Mouse (Mus musculus) MEL (cell line): ENCODE data around the gene Hist1h2af.

Source experiments
- CTCF ChIP-seq, 3 experiments: IDR thresholded peaks in 2 of 3; conservative IDR thresholded peaks in 1 of 3; 2 replicates each; pipeline ENCODE4 v1.5.1; 2011 to 2012; ENCODE audit warnings: low read length in 3 of 3, low read depth in 2 of 3, mild to moderate bottlenecking in 2 of 3, improper control_type of control experiment in 1 of 3, inconsistent platforms in 1 of 3, mixed read lengths in 1 of 3, moderate library complexity in 1 of 3; ENCODE audit not compliant: control insufficient read depth in 1 of 3, insufficient read depth in 1 of 3, poor library complexity in 1 of 3, severe bottlenecking in 1 of 3
- EP300 ChIP-seq, 2 experiments: IDR thresholded peaks; 2 replicates each; pipeline ENCODE4 v1.6.1; 2011; ENCODE audit warnings: improper control_type of control experiment in 2 of 2, low read length in 2 of 2, low read depth in 1 of 2, mild to moderate bottlenecking in 1 of 2
- MXI1 ChIP-seq: IDR thresholded peaks from 2 replicates; pipeline ENCODE4 v1.6.1; 2011; ENCODE audit warnings: mild to moderate bottlenecking, low read depth, low read length, improper control_type of control experiment
- UBTF ChIP-seq: IDR thresholded peaks from 2 replicates; pipeline ENCODE4 v1.6.1; 2012; ENCODE audit warnings: low read depth, mild to moderate bottlenecking, inconsistent platforms, low read length, improper control_type of control experiment, moderate library complexity, borderline replicate concordance; ENCODE audit not compliant: insufficient read depth

DNA sequence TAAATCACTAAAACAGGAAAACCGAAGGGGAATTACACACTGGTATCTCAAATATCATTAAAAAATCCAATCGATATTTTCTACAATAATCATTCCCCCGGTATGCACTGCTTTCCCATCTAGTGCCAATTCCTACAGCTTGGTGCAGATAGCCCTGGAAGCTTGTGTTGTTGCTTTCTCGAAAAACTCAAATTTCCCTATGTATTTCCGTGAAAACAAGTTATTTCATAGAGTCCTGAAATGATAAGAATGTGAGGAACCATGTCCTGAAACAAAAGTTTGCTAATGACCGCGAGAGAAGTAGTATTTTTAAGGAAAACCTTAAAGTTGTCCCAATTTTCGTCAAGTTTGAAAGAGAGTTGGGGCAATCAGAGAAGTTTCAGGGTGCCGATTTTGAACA is 20.7 kb downstream of the Hist1h2af start:
- no peak for TF ChIP-seq CTCF (IDR thresholded peaks at IDR 0.05 in 2 of 3, conservative IDR thresholded peaks at IDR 0.05 in 1 of 3; ENCODE audit: control insufficient read depth in 1 of 3, insufficient read depth in 1 of 3, low read depth in 2 of 3, low read length in 3 of 3, poor library complexity in 1 of 3, severe bottlenecking in 1 of 3)
- no peak for TF ChIP-seq UBTF
- TF ChIP-seq EP300 (IDR thresholded peaks at IDR 0.05; ENCODE audit: low read depth in 1 of 2, low read length in 2 of 2) = no peak
- no peak for TF ChIP-seq MXI1
